Mouse (Mus musculus): ENCODE results near the gene Utrn. TPM values are rescaled to one million over a fixed set of nuclear protein-coding genes. Genes with fewer than 3 reads are reported as not detected.

Gene Utrn
- polyA plus RNA-seq, 1 experiment from 2014 or later = 23.6 TPM

DNA sequence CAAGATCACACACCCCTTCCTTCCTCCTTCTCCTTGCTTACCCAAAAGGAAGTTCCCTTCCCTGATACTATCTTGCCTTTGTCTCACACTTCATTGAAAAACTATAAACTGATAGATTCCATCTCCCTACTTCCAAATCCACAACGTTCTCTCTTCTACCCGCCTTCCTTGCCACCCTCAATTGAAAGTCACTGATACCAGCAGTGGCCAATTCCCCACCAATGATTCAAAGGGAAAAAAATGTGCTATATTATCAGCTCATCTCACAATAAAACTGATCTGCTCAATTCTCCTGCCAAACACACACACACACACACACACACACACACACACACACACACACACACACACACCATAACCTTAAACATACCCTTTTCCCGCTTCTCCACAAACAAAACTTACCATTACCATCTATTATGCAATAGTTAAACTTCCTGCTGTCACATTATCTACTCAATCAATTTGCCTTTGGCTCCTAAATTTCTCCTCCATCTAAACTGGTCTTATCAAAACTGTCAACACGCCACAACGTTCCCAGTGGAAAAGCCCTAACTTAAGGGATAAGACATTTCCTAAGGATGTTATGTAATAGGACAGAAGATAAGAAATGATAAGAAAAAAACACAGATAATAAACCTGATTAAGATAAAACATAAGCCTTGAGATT lies 399.6 kb downstream of the Utrn start:
- Histone ChIP-seq H3K4me3 (replicated peaks) (no peak overlapping the region), H3K36me3 (no peaks in the 10 kb centered on the region), H3K9ac (replicated peaks) (no peak overlapping the region), H3K9me3 (no peaks in the 10 kb centered on the region), H3K4me1 (replicated peaks) (no peaks in the 10 kb centered on the region), H3K4me2 (replicated peaks) (no peak overlapping the region), H3K27ac (no peak overlapping the region), H3K27me3 (no peaks in the 10 kb centered on the region)
- 93% methylated on average over 5 of the region's 5 CpGs for WGBS
- no peak for ATAC-seq

DNA sequence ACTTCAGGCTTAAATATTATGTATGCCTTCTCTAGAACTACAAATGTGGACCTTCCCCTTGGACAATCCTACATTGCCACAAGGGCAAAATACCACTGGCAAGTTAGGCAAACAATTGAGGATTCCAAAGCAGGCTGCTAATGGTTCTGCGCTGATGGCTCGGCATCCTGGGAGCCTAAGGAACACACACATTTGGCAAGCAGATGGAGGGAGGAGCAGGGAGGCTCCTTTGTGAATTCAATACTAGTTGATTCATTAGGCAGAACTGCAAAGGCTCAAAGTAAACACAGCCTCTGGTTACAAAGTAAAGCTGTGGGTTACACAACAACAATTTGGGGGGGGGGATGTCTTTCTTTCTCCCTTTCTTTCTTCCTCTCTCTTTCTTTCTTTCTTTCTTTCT lies 401.6 kb downstream of the Utrn start:
- ATAC-seq = no peak
- H3K4me1 ChIP-seq (replicated peaks) = no peaks in the 10 kb centered on the region
- no peak overlapping the region for H3K4me2 ChIP-seq (replicated peaks)
- WGBS = 62% methylated on average over 2 of the region's 2 CpGs
- no peak overlapping the region for H3K4me3 ChIP-seq (replicated peaks)
- H3K9ac ChIP-seq (replicated peaks) = no peak overlapping the region
- no peak overlapping the region for H3K27ac ChIP-seq
- no peaks in the 10 kb centered on the region for H3K27me3 ChIP-seq
- H3K36me3 ChIP-seq = no peaks in the 10 kb centered on the region
- H3K9me3 ChIP-seq = no peaks in the 10 kb centered on the region

DNA sequence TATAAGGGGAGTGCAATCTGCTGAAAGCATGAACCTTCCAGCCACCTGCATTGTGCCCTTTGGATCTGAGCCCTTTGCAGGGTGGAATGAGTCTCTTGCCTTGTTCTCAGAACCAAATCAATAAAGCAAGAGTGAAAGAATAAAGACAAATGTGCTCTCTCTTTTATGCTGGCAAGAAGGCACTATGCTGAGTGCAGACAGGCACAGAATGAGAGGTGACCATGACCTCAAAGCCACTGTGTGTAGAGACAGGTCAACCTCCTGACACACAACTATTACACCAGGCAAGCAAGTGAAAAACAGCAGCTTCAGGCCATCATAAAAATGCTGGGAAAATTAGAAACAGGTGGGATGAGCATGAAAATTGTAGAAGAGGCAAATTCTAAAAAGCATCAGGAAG lies 408.2 kb downstream of the Utrn start:
- Histone ChIP-seq H3K36me3 (no peaks in the 10 kb centered on the region), H3K4me2 (replicated peaks) (no peak overlapping the region), H3K27ac (no peak overlapping the region), H3K4me1 (replicated peaks) (no peaks in the 10 kb centered on the region), H3K27me3 (no peaks in the 10 kb centered on the region), H3K9ac (replicated peaks) (no peak overlapping the region), H3K9me3 (no peaks in the 10 kb centered on the region), H3K4me3 (replicated peaks) (no peak overlapping the region)
- ATAC-seq = no peak

DNA sequence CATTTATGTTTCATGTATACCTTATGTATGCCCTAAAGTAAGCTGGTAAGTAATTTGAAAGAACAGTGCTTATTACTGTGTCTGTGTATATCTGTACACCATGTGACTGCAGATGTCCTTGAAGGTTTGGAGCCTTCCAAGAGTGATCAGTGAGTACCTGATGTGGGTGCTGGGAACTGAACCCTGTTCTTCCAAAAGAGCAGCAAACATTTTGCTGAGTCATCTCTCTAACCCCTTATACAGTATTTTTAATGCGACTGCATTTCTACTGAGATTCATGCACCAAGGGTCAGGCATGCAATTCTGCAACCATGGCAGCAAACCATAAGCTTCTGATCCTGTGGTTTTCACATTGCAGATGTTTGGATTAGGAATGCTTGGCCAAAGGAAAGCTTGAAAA lies 412.3 kb downstream of the Utrn start:
- H3K27ac ChIP-seq = no peak overlapping the region
- H3K9ac ChIP-seq (replicated peaks) = no peak overlapping the region
- no peak overlapping the region for H3K4me3 ChIP-seq (replicated peaks)
- H3K4me2 ChIP-seq (replicated peaks) = no peak overlapping the region
- no peaks in the 10 kb centered on the region for H3K27me3 ChIP-seq
- WGBS = 86% methylated on average over 1 of the region's 1 CpGs
- no peaks in the 10 kb centered on the region for H3K36me3 ChIP-seq
- ATAC-seq = no peak
- no peaks in the 10 kb centered on the region for H3K4me1 ChIP-seq (replicated peaks)
- no peaks in the 10 kb centered on the region for H3K9me3 ChIP-seq

DNA sequence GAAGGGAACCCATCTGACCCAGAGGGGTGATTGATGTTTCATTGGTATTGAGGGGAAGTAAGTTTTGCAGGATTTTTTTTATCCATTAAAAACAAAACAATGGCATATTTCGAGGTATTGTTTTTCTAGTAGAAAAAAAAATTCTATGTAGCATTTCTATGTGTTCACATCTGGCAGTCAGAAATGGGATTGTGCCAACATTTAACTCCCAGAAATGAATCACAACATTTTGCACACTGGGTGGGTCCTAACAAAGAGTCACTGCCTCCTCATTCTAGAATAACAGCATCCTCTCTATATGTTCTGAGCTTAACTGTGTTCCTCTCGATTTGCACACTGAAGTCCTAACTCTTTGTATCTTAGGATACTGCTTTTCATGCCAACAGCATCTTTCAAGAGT lies 416.5 kb downstream of the Utrn start:
- Histone ChIP-seq H3K27me3 (no peaks in the 10 kb centered on the region), H3K36me3 (no peaks in the 10 kb centered on the region), H3K4me1 (replicated peaks) (no peaks in the 10 kb centered on the region), H3K27ac (no peak overlapping the region), H3K4me3 (replicated peaks) (no peak overlapping the region), H3K9ac (replicated peaks) (no peak overlapping the region), H3K9me3 (no peaks in the 10 kb centered on the region), H3K4me2 (replicated peaks) (no peak overlapping the region)
- WGBS = 87% methylated on average over 2 of the region's 2 CpGs
- no peak for ATAC-seq

DNA sequence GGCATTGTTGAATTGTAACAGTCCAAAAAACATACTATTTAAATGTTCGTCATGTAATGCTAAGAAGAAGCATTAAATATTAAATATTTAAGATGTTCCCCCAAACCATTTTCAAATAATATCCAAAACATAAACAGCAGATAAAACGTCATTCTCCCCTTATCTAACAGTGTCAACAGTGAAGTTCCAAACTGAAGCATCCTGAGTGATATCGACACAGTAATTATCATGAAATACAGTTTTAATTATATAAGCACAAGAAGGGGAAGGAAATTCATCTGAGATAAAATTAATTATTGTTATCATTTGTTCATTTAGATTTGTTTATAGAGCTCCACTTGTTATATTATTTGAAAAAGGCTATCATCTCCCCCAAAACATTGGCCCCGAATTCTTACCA lies 425.0 kb downstream of the Utrn start:
- no peak overlapping the region for H3K27ac ChIP-seq
- ATAC-seq = no peak
- 95% methylated on average over 4 of the region's 4 CpGs for WGBS
- no peak overlapping the region for H3K4me3 ChIP-seq (replicated peaks)
- no peaks in the 10 kb centered on the region for H3K9me3 ChIP-seq
- H3K4me1 ChIP-seq (replicated peaks) = no peaks in the 10 kb centered on the region
- H3K9ac ChIP-seq (replicated peaks) = no peak overlapping the region
- peaks cover 5% of the 10 kb centered on the region; the same call in 1 of the 2 replicates for H3K36me3 ChIP-seq
- no peak overlapping the region for H3K4me2 ChIP-seq (replicated peaks)
- no peaks in the 10 kb centered on the region for H3K27me3 ChIP-seq

DNA sequence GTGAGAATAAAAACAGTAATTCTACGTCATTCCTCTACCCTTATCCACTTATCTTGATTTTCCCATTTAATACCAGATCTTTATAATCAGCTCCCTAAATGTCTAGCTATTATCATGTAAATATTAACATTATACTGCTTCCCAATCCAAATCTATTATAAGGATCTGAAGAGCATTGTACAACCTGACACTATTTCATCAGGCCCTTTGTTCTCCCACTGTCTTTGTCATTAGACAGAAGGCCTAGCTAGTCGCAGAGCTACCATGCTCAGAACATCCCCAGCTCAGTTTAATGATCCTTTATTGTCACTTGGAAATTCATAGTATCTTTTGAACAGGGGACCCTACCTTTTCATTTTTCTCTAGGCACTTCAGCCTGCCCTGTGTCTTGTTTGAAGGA lies 436.0 kb downstream of the Utrn start:
- Histone ChIP-seq H3K27ac (no peak overlapping the region), H3K4me1 (replicated peaks) (no peaks in the 10 kb centered on the region), H3K36me3 (no peaks in the 10 kb centered on the region), H3K4me2 (replicated peaks) (no peak overlapping the region), H3K9ac (replicated peaks) (no peak overlapping the region), H3K9me3 (no peaks in the 10 kb centered on the region), H3K27me3 (no peaks in the 10 kb centered on the region), H3K4me3 (replicated peaks) (no peak overlapping the region)
- no peak for ATAC-seq
- 51% methylated on average over 2 of the region's 2 CpGs for WGBS

DNA sequence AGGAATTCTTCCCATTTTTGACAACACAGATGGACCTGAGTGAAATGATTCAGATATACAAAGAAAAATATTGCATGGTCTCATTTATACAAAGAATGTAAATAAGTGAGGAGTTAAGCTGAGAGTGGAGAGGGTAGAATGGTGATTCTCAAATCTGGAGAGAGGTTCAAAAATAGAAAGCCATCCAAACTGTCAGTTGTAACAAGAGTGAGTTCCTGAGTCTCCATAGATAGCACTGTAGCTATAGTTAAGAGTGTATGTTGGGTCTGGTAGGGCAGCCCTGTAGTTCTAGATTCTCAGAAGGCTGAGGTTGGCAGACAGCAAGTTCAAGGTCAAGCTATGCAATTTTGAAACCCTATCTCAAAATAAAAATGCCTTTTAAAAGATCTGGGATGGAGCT lies 438.8 kb downstream of the Utrn start:
- Histone ChIP-seq H3K4me1 (replicated peaks) (no peaks in the 10 kb centered on the region), H3K4me2 (replicated peaks) (no peak overlapping the region), H3K27me3 (no peaks in the 10 kb centered on the region), H3K27ac (no peak overlapping the region), H3K9ac (replicated peaks) (no peak overlapping the region), H3K4me3 (replicated peaks) (no peak overlapping the region), H3K36me3 (no peaks in the 10 kb centered on the region), H3K9me3 (no peaks in the 10 kb centered on the region)
- no peak for ATAC-seq

DNA sequence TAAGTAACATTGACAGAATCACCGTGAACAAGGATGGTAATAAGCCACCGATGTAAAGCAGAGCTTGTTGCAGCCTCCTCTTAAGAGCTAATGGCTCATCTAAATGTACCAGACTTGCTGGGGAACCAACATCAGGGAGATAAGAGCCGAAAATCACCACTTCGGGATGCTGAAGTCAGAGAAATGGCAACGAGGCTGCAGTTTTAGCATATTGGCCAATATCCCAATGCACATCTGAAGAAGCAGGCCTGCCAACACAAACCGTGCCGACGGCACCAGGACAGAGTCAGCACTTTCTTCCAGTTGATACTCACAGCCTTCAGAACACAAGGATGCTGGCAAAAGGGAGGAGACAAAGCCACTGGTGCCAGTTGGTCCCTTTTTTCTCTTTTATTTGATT lies 442.3 kb downstream of the Utrn start:
- 87% methylated on average over 8 of the region's 8 CpGs for WGBS
- Histone ChIP-seq H3K9ac (replicated peaks) (no peak overlapping the region), H3K4me2 (replicated peaks) (no peak overlapping the region), H3K4me3 (replicated peaks) (no peak overlapping the region), H3K4me1 (replicated peaks) (no peaks in the 10 kb centered on the region), H3K9me3 (no peaks in the 10 kb centered on the region), H3K27ac (no peak overlapping the region), H3K36me3 (no peaks in the 10 kb centered on the region), H3K27me3 (no peaks in the 10 kb centered on the region)
- ATAC-seq = no peak

DNA sequence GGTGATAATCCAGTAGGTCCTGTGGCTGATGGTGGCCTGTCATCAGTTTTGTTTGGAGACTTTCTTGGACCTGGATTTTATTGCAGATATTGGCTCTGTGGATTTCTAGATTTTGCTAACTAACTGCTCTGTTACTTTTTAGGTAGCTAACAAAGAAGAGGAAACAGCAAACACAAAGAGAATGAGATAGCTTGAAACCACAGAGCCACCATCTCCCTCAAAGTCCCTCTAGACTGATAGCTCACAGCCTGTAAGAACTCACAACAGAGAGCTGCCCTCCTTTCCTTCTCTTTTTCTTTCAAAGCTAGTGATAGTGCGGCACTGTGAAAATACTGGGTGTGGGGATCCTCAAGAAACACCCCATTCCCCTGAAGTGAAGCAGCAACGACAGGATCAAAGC lies 444.2 kb downstream of the Utrn start:
- no peak overlapping the region for H3K4me2 ChIP-seq (replicated peaks)
- no peak overlapping the region for H3K4me3 ChIP-seq (replicated peaks)
- no peaks in the 10 kb centered on the region for H3K4me1 ChIP-seq (replicated peaks)
- no peak overlapping the region for H3K27ac ChIP-seq
- H3K9ac ChIP-seq (replicated peaks) = no peak overlapping the region
- no peaks in the 10 kb centered on the region for H3K27me3 ChIP-seq
- H3K36me3 ChIP-seq = no peaks in the 10 kb centered on the region
- 88% methylated on average over 2 of the region's 2 CpGs for WGBS
- no peaks in the 10 kb centered on the region for H3K9me3 ChIP-seq
- ATAC-seq = no peak

DNA sequence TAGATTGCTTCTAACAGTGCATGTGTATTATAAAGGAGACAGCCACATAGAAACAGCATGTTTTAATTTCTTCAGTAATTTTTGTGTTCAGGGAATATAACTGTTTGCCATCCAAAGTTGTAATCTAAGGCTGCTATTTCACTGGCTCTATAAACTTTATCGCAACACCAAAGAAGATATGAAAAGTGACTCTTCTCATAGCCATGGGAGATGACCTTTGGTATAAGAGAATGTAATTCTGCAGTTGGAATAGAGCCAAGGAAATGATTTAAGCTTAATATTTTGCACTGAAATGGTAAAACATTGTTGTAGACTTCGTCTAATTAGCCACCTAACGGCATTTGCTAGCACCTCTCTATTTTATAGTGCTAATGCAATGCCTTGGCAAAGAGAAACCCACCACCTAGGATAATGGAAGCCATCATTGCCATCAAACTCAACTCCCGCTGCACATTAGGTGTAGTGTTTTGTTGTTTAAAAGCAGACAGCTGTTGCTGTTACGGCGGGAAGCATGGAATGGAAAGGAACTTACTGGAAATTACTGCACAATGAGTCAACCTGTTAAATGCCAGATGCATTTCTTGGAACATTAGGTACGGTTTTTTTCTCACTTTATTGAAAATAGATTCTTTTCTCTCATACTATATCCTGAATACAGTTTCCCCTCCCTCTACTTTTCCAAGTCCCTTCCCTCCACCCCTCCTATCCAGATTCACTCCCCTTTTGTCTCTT lies 445.0 kb downstream of the Utrn start:
- no peak overlapping the region for H3K9ac ChIP-seq (replicated peaks)
- no peak overlapping the region for H3K4me2 ChIP-seq (replicated peaks)
- H3K27ac ChIP-seq = no peak overlapping the region
- H3K27me3 ChIP-seq = no peaks in the 10 kb centered on the region
- no peak overlapping the region for H3K4me3 ChIP-seq (replicated peaks)
- ATAC-seq = no peak
- no peaks in the 10 kb centered on the region for H3K4me1 ChIP-seq (replicated peaks)
- WGBS = 91% methylated on average over 7 of the region's 7 CpGs
- no peaks in the 10 kb centered on the region for H3K36me3 ChIP-seq
- no peaks in the 10 kb centered on the region for H3K9me3 ChIP-seq

DNA sequence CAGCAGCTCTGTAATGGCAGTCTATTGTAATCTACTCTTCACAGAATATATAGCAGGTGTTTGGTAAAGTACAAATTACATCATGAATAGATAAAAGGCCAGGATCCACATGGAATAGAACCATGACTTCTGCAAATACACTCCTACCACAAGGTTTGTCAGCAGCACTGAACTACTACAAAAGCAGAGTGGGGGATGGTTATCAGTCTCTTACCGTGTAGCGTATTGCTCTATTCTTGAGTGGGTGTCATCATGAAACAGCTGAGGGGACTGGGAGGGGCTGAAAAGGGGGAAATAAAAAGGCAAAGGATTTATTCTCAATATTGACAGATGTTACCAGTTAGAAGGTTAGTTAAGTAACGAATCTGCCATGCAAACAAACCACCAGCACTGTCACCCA lies 454.2 kb downstream of the Utrn start:
- Histone ChIP-seq H3K36me3 (peaks cover 5% of the 10 kb centered on the region; the same call in 1 of the 2 replicates), H3K27me3 (no peaks in the 10 kb centered on the region), H3K9ac (replicated peaks) (no peak overlapping the region), H3K9me3 (no peaks in the 10 kb centered on the region), H3K4me2 (replicated peaks) (no peak overlapping the region), H3K4me1 (replicated peaks) (no peaks in the 10 kb centered on the region), H3K27ac (no peak overlapping the region), H3K4me3 (replicated peaks) (no peak overlapping the region)
- no peak for ATAC-seq
- 88% methylated on average over 3 of the region's 3 CpGs for WGBS

Data from midbrain, embryonic 13.5 days (tissue).